In genomic region chr11:116649711-116650337, GRCm38 (mm10) we compare ENCODE assay signal across 26 mouse cellular contexts. TPM values are rescaled to one million over a fixed set of nuclear protein-coding genes. Genes with fewer than 3 reads are reported as not detected.
A peak's percentile ranks its signal among the peaks of the same experiment; 100 is the strongest.
DNase-seq lines count a peak whose midpoint lies in the region; ATAC-seq lines count a peak whose summit lies in the region.
"Had no signal": no experiment of that assay in that cellular context is flagged by ENCODE, and none has a peak within 500 bp of the region (broad histone marks: within the 10 kb centered on the region; RNA-seq: fewer than 3 reads in every experiment).

No protein-coding gene starts in this region.

- H3K4me2 ChIP-seq in kidney, embryonic 16.5 days (replicated peaks; ENCODE audit: low read depth, low read length): no peak overlapping the region
- H3K4me2 ChIP-seq: embryonic facial prominence, embryonic 12.5 days; forebrain, embryonic 15.5 days; heart, embryonic 13.5 days; liver, embryonic 12.5 days; midbrain, embryonic 13.5 days; neural tube, embryonic 13.5 days had no signal

- H3K27ac ChIP-seq in heart, embryonic 10.5 days: peak overlapping the region; percentile 79; the same call in 1 of the 2 replicates
- H3K27ac ChIP-seq in kidney, embryonic 16.5 days (ENCODE audit: low read length): peak overlapping the region; percentile 92; the same call in 1 of the 2 replicates
- peak overlapping the region; percentile 85 for H3K27ac ChIP-seq in embryonic facial prominence, embryonic 10.5 days (replicated peaks)
- peak overlapping the region; percentile 91 for H3K27ac ChIP-seq in limb, embryonic 10.5 days
- H3K27ac ChIP-seq in midbrain, embryonic 10.5 days (replicated peaks): no peak overlapping the region; the same call in 1 of the 2 replicates
- H3K27ac ChIP-seq: embryonic facial prominence, embryonic 12.5 days; forebrain, embryonic 15.5 days; liver, embryonic 12.5 days; midbrain, embryonic 13.5 days; neural tube, embryonic 13.5 days had no signal

- no peak overlapping the region for H3K9ac ChIP-seq in kidney, embryonic 16.5 days (replicated peaks; ENCODE audit: low read length)
- H3K9ac ChIP-seq: embryonic facial prominence, embryonic 12.5 days; forebrain, embryonic 15.5 days; liver, embryonic 12.5 days; liver, postnatal 0 days; midbrain, embryonic 13.5 days; neural tube, embryonic 13.5 days had no signal

- H3K36me3 ChIP-seq in heart, embryonic 10.5 days: no peaks in the 10 kb centered on the region
- H3K36me3 ChIP-seq in kidney, embryonic 16.5 days (ENCODE audit: insufficient read depth, low read length): no peaks in the 10 kb centered on the region
- no peaks in the 10 kb centered on the region for H3K36me3 ChIP-seq in embryonic facial prominence, embryonic 10.5 days (replicated peaks)
- no peaks in the 10 kb centered on the region for H3K36me3 ChIP-seq in limb, embryonic 10.5 days
- no peaks in the 10 kb centered on the region for H3K36me3 ChIP-seq in midbrain, embryonic 10.5 days
- H3K36me3 ChIP-seq: embryonic facial prominence, embryonic 12.5 days; forebrain, embryonic 10.5 days; forebrain, embryonic 15.5 days; heart, embryonic 13.5 days; liver, embryonic 12.5 days; midbrain, embryonic 13.5 days had no signal

- peaks cover 71% of the 10 kb centered on the region for H3K4me1 ChIP-seq in heart, embryonic 10.5 days
- H3K4me1 ChIP-seq in kidney, embryonic 16.5 days (ENCODE audit: insufficient read depth, low read length): peaks cover 51% of the 10 kb centered on the region
- H3K4me1 ChIP-seq in embryonic facial prominence, embryonic 10.5 days: peaks cover 96% of the 10 kb centered on the region
- H3K4me1 ChIP-seq in limb, embryonic 10.5 days: peaks cover 86% of the 10 kb centered on the region
- peaks cover 71% of the 10 kb centered on the region for H3K4me1 ChIP-seq in midbrain, embryonic 10.5 days

- no peaks in the 10 kb centered on the region for H3K9me3 ChIP-seq in heart, embryonic 10.5 days
- H3K9me3 ChIP-seq in kidney, embryonic 16.5 days (ENCODE audit: low read length): no peaks in the 10 kb centered on the region
- H3K9me3 ChIP-seq in embryonic facial prominence, embryonic 10.5 days: no peaks in the 10 kb centered on the region
- no peaks in the 10 kb centered on the region for H3K9me3 ChIP-seq in limb, embryonic 10.5 days (replicated peaks)
- H3K9me3 ChIP-seq in midbrain, embryonic 10.5 days (replicated peaks): no peaks in the 10 kb centered on the region
- H3K9me3 ChIP-seq: embryonic facial prominence, embryonic 12.5 days; forebrain, embryonic 10.5 days; forebrain, embryonic 15.5 days; heart, embryonic 13.5 days; liver, embryonic 12.5 days; megakaryocyte, embryonic 14.5 days; midbrain, embryonic 13.5 days; neural tube, embryonic 13.5 days had no signal

- peaks cover 72% of the 10 kb centered on the region for H3K27me3 ChIP-seq in heart, embryonic 10.5 days (ENCODE audit: insufficient read depth, poor library complexity, severe bottlenecking)
- H3K27me3 ChIP-seq in kidney, embryonic 16.5 days (ENCODE audit: insufficient read depth, low read length): peaks cover 23% of the 10 kb centered on the region
- H3K27me3 ChIP-seq in embryonic facial prominence, embryonic 10.5 days (replicated peaks; ENCODE audit: low read depth, poor library complexity, severe bottlenecking): peaks cover 70% of the 10 kb centered on the region
- H3K27me3 ChIP-seq in limb, embryonic 10.5 days (ENCODE audit: low read depth, poor library complexity, severe bottlenecking): peaks cover 47% of the 10 kb centered on the region
- H3K27me3 ChIP-seq in midbrain, embryonic 10.5 days (ENCODE audit: low read depth, poor library complexity, severe bottlenecking): peaks cover 93% of the 10 kb centered on the region

- no peak for ATAC-seq in kidney, embryonic 16.5 days (ENCODE audit: low FRiP score, low TSS enrichment)
- ATAC-seq: forebrain, embryonic 15.5 days; liver, embryonic 12.5 days; liver, postnatal 0 days; midbrain, embryonic 13.5 days had no signal

- no peak for DNase-seq in heart, embryonic 10.5 days (ENCODE audit: low spot score)
- DNase-seq in heart, adult 18-20 months: no peak
- DNase-seq in kidney, postnatal 4 days: no peak
- no peak for DNase-seq in embryonic facial prominence, embryonic 10.5 days (ENCODE audit: low spot score)
- DNase-seq in limb, embryonic 10.5 days (ENCODE audit: low spot score): no peak
- no peak for DNase-seq in midbrain, embryonic 10.5 days (ENCODE audit: low spot score)
- DNase-seq: adrenal gland, postnatal 25 days; B cell, adult 2 months; cerebellum, adult 8-10 months; cerebellum, postnatal 36 days; heart, postnatal 10 days; kidney, adult 11 months; liver, postnatal 0 days; lung, postnatal 4 days; right cerebral cortex, postnatal 4 days; thymus, postnatal 14 days had no signal

- WGBS in heart, embryonic 10.5 days: 84% methylated on average over 13 of the region's 13 CpGs
- WGBS in kidney, embryonic 16.5 days: 92% methylated on average over 13 of the region's 13 CpGs
- WGBS in embryonic facial prominence, embryonic 10.5 days: 86% methylated on average over 13 of the region's 13 CpGs
- WGBS in limb, embryonic 10.5 days: 92% methylated on average over 13 of the region's 13 CpGs
- WGBS in midbrain, embryonic 10.5 days: 85% methylated on average over 13 of the region's 13 CpGs

- no peak overlapping the region for H3K4me3 ChIP-seq in heart, embryonic 10.5 days
- H3K4me3 ChIP-seq in kidney, embryonic 16.5 days (ENCODE audit: low read length): no peak overlapping the region
- H3K4me3 ChIP-seq in embryonic facial prominence, embryonic 10.5 days: 0 out of 2 replicates have a peak overlapping the region, but pooled peaks have one; percentile 2
- H3K4me3 ChIP-seq in limb, embryonic 10.5 days: no peak overlapping the region
- H3K4me3 ChIP-seq in midbrain, embryonic 10.5 days: no peak overlapping the region
- H3K4me3 ChIP-seq: embryonic facial prominence, embryonic 12.5 days; forebrain, embryonic 10.5 days; forebrain, embryonic 15.5 days; heart, embryonic 13.5 days; liver, embryonic 12.5 days; megakaryocyte, embryonic 14.5 days; midbrain, embryonic 13.5 days; neural tube, embryonic 13.5 days had no signal

RNA-seq across cellular contexts. Expression of gene Prcd, which starts 3.5 kb away (rescaled TPM):
- polyA plus RNA-seq in heart, embryonic 10.5 days (2016; fragmentation: Nextera tagmentation; extraction: Ambion mirVana): 0.60 and 0.78 TPM in 2 replicates
- 1 to 10 TPM in 1 of 2 experiments, under 1 TPM in 1; 0.62 to 1.6 TPM for total RNA-seq in heart, adult 18-20 months (2021)
- polyA plus RNA-seq in kidney, embryonic 16.5 days (2015; fragmentation: Nextera tagmentation; extraction: Ambion mirVana): 1.3 and 1.5 TPM in 2 replicates
- 0.76 and 1.2 TPM in 2 replicates for polyA plus RNA-seq in embryonic facial prominence, embryonic 10.5 days (2016; fragmentation: Nextera tagmentation; extraction: Ambion mirVana)
- 0.16 and 0.25 TPM in 2 replicates for polyA plus RNA-seq in limb, embryonic 10.5 days (2016; fragmentation: Nextera tagmentation; extraction: Ambion mirVana)
- polyA plus RNA-seq in midbrain, embryonic 10.5 days (2016; fragmentation: Nextera tagmentation; extraction: Ambion mirVana): 0.65 and 0.77 TPM in 2 replicates

RNA-seq across cellular contexts. Expression of gene Cygb, which starts 4.3 kb away (rescaled TPM):
- 1.0 and 2.8 TPM in 2 replicates for polyA plus RNA-seq in heart, embryonic 10.5 days (2016; fragmentation: Nextera tagmentation; extraction: Ambion mirVana)
- 10 to 100 TPM; 31.5 to 38.5 TPM for total RNA-seq in heart, adult 18-20 months (2021)
- 17.0 and 17.5 TPM in 2 replicates for polyA plus RNA-seq in kidney, embryonic 16.5 days (2015; fragmentation: Nextera tagmentation; extraction: Ambion mirVana)
- polyA plus RNA-seq in embryonic facial prominence, embryonic 10.5 days (2016; fragmentation: Nextera tagmentation; extraction: Ambion mirVana): 5.0 and 5.7 TPM in 2 replicates
- 2.7 and 5.8 TPM in 2 replicates for polyA plus RNA-seq in limb, embryonic 10.5 days (2016; fragmentation: Nextera tagmentation; extraction: Ambion mirVana)
- polyA plus RNA-seq in midbrain, embryonic 10.5 days (2016; fragmentation: Nextera tagmentation; extraction: Ambion mirVana): 2.5 and 2.8 TPM in 2 replicates
- total RNA-seq: hematopoietic stem cell, adult 5-6 weeks had no signal

RNA-seq across cellular contexts. Expression of gene Rhbdf2, which starts 23.0 kb away (rescaled TPM):
- polyA plus RNA-seq in heart, embryonic 10.5 days (2016; fragmentation: Nextera tagmentation; extraction: Ambion mirVana): 6.7 and 8.7 TPM in 2 replicates
- total RNA-seq in heart, adult 18-20 months (2021): 10 to 100 TPM; 10.6 to 11.5 TPM
- 11.4 and 12.8 TPM in 2 replicates for polyA plus RNA-seq in kidney, embryonic 16.5 days (2015; fragmentation: Nextera tagmentation; extraction: Ambion mirVana)
- polyA plus RNA-seq in embryonic facial prominence, embryonic 10.5 days (2016; fragmentation: Nextera tagmentation; extraction: Ambion mirVana): 5.5 and 6.1 TPM in 2 replicates
- 4.4 and 5.2 TPM in 2 replicates for polyA plus RNA-seq in limb, embryonic 10.5 days (2016; fragmentation: Nextera tagmentation; extraction: Ambion mirVana)
- 2.5 and 3.3 TPM in 2 replicates for polyA plus RNA-seq in midbrain, embryonic 10.5 days (2016; fragmentation: Nextera tagmentation; extraction: Ambion mirVana)
